Mouse (Mus musculus): ENCODE results near the gene 1700003E16Rik. TPM values are rescaled to one million over a fixed set of nuclear protein-coding genes. Genes with fewer than 3 reads are reported as not detected.
A peak's percentile ranks its signal among the peaks of the same experiment; 100 is the strongest.
"Not testable (repeated sequence)": the region's sequence is repeated elsewhere in the genome, so short reads cannot be mapped to it uniquely, and the experiment has no call there.

1700003E16Rik gene
- polyA plus RNA-seq, 1 experiment from 2014 or later, result 6.0 TPM

- WGBS, result 75% methylated on average over 2 of the region's 2 CpGs
- Histone ChIP-seq H3K27ac (no peak overlapping the region), H3K9ac (no peak overlapping the region), H3K4me2 (no peak overlapping the region), H3K4me1 (replicated peaks) (peaks cover 17% of the 10 kb centered on the region), H3K27me3 (no peaks in the 10 kb centered on the region), H3K9me3 (no peaks in the 10 kb centered on the region), H3K4me3 (no peak overlapping the region), H3K36me3 (peaks cover 26% of the 10 kb centered on the region)
- no peak for ATAC-seq (ENCODE audit: low FRiP score)
These were observed 11.0 kb upstream of the 1700003E16Rik start for GRCm38 (mm10) chr6:83145209-83145608.

- H3K27me3 ChIP-seq, result no peaks in the 10 kb centered on the region
- no peaks in the 10 kb centered on the region for H3K9me3 ChIP-seq
- H3K36me3 ChIP-seq, result peaks cover 26% of the 10 kb centered on the region
- no peak overlapping the region for H3K9ac ChIP-seq
- H3K27ac ChIP-seq, result no peak overlapping the region
- ATAC-seq (ENCODE audit: low FRiP score), result no peak
- no peak overlapping the region for H3K4me3 ChIP-seq
- H3K4me2 ChIP-seq, result no peak overlapping the region
- 77% methylated on average over 9 of the region's 9 CpGs for WGBS
- peaks cover 17% of the 10 kb centered on the region for H3K4me1 ChIP-seq (replicated peaks)
These were observed 10.4 kb upstream of the 1700003E16Rik start for GRCm38 (mm10) chr6:83145805-83146204.

- Histone ChIP-seq H3K9ac (peak overlapping the region; percentile 24), H3K4me2 (no peak overlapping the region), H3K36me3 (peaks cover 39% of the 10 kb centered on the region), H3K4me3 (no peak overlapping the region), H3K4me1 (replicated peaks) (peaks cover 20% of the 10 kb centered on the region), H3K27ac (0 out of 2 replicates have a peak overlapping the region, but pooled peaks have one; percentile 8), H3K27me3 (no peaks in the 10 kb centered on the region), H3K9me3 (no peaks in the 10 kb centered on the region)
- ATAC-seq (ENCODE audit: low FRiP score), result no peak
- 57% methylated on average over 7 of the region's 7 CpGs for WGBS
These were observed 8.9 kb upstream of the 1700003E16Rik start for GRCm38 (mm10) chr6:83147280-83147679.

DNA sequence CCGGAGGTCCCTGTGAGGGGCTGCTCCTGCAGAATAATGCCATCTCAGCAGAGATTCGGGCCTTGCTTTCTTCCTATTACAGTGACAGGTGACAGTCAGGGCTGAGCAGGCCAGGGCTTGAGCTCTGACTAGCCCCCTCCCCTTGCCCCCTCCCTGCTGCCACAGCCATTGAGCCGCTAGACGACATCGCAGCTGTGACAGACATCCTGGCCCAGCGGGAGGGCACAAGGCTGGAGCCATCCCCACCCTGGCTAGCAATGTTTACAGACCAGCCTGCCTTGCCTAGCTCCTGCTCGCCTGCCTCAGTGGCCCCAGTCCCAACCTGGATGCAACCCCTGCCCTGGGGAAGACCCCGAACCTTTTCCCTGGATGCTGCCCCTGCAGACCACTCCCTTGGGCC lies 4.5 kb upstream of the 1700003E16Rik start:
- Histone ChIP-seq H3K4me2 (no peak overlapping the region), H3K4me1 (replicated peaks) (peaks cover 36% of the 10 kb centered on the region), H3K4me3 (no peak overlapping the region), H3K36me3 (peaks cover 49% of the 10 kb centered on the region), H3K27ac (peak overlapping the region; percentile 12; the same call in 1 of the 2 replicates), H3K27me3 (no peaks in the 10 kb centered on the region), H3K9me3 (no peaks in the 10 kb centered on the region), H3K9ac (peak overlapping the region; percentile 58; the same call in 1 of the 2 replicates)
- 24% methylated on average over 8 of the region's 8 CpGs for WGBS
- ATAC-seq (ENCODE audit: low FRiP score), result no peak

GRCm38 (mm10) chr6:83153038-83153437 lies 3.2 kb upstream of the 1700003E16Rik start:
- H3K9me3 ChIP-seq, result no peaks in the 10 kb centered on the region
- no peak overlapping the region for H3K4me3 ChIP-seq
- ATAC-seq (ENCODE audit: low FRiP score), result no peak
- H3K9ac ChIP-seq, result no peak overlapping the region
- no peaks in the 10 kb centered on the region for H3K27me3 ChIP-seq
- H3K27ac ChIP-seq, result no peak overlapping the region
- no peak overlapping the region for H3K4me2 ChIP-seq
- WGBS, result 87% methylated on average over 12 of the region's 12 CpGs
- peaks cover 37% of the 10 kb centered on the region for H3K4me1 ChIP-seq (replicated peaks)
- H3K36me3 ChIP-seq, result peaks cover 41% of the 10 kb centered on the region

- H3K4me3 ChIP-seq, result no peak overlapping the region
- no peak overlapping the region for H3K4me2 ChIP-seq
- H3K36me3 ChIP-seq, result peaks cover 38% of the 10 kb centered on the region
- H3K27ac ChIP-seq, result no peak overlapping the region
- peaks cover 37% of the 10 kb centered on the region for H3K4me1 ChIP-seq (replicated peaks)
- ATAC-seq (ENCODE audit: low FRiP score), result no peak
- H3K9ac ChIP-seq, result no peak overlapping the region; the same call in 1 of the 2 replicates
- WGBS, result 74% methylated on average over 5 of the region's 5 CpGs
- no peaks in the 10 kb centered on the region for H3K9me3 ChIP-seq
- no peaks in the 10 kb centered on the region for H3K27me3 ChIP-seq
These were observed 2.7 kb upstream of the 1700003E16Rik start for GRCm38 (mm10) chr6:83153485-83153884.

DNA sequence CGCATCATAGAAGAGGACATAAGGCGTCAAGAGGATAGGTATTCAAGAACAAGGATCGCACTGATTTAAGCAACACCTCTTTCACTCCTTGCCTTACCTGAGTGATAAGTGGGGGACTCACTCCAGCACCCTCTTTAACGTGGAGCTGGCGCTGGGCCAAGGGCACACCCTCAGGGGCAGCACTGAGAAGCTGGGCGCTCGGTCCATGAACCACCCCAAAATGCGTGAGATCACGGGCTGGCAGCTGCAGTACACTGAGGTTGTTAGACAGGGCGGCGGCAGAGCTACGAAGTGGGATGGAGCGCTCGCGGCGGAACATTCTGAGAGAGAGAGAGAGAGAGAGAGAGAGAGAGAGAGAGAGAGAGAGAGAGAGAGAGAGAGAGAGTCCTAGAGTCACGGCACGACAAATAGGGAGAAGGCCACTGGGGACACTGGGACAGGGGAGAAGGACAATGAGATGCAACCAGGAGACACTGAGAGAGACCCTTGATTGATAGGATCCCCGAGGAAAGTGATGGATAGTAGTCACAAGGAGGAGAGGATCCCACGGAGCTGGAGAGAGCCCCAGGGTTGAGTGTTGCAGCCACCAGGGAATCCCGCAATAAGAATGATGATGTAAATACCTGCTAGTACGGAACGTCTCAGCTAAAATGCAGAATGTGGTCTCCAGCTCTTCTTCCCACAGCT lies 509 bp upstream of the 1700003E16Rik start:
- ATAC-seq (ENCODE audit: low FRiP score), result peak; percentile 58
- peak overlapping the region; percentile 40; the same call in 1 of the 2 replicates for H3K27ac ChIP-seq

DNA sequence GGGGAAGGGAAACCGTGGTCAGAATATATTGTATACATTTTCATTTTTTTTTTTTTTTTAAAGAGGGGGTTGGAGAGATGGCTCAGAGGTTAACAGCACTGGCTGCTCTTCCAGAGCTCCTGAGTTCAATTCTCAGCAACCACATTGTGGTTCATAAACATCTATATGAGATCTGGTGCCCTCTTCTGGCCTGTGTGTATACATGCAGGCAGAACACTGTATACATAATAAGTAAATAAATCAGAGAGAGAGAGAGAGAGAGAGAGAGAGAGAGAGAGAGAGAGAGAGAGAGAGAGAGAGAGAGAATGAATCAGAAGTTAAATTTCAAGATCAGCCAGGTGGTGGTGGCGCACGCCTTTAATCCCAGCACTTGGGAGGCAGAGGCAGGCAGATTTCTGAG lies 3.3 kb downstream of the 1700003E16Rik start:
- H3K4me2 ChIP-seq; ATAC-seq (ENCODE audit: low FRiP score); H3K9me3 ChIP-seq; H3K9ac ChIP-seq; H3K36me3 ChIP-seq; H3K27ac ChIP-seq; H3K4me3 ChIP-seq: not testable (repeated sequence)
- Histone ChIP-seq H3K27me3 (peaks cover 38% of the 10 kb centered on the region), H3K4me1 (replicated peaks) (peaks cover 39% of the 10 kb centered on the region)
- WGBS, result 31% methylated on average over 3 of the region's 3 CpGs

More for the DNA sequence above, 509 bp upstream of the 1700003E16Rik start:
- Histone ChIP-seq H3K4me1 (replicated peaks) (peaks cover 37% of the 10 kb centered on the region), H3K27me3 (peaks cover 9% of the 10 kb centered on the region), H3K4me2 (peak overlapping the region; percentile 80), H3K36me3 (peaks cover 23% of the 10 kb centered on the region), H3K9me3 (no peaks in the 10 kb centered on the region), H3K9ac (peak overlapping the region; percentile 76), H3K4me3 (peak overlapping the region; percentile 61)
- WGBS, result 5% methylated on average over 23 of the region's 23 CpGs

GRCm38 (mm10) chr6:83161442-83161841 lies 5.2 kb downstream of the 1700003E16Rik start:
- H3K4me1 ChIP-seq (replicated peaks), result peaks cover 31% of the 10 kb centered on the region
- peak overlapping the region; percentile 52 for H3K4me2 ChIP-seq
- WGBS, result 7% methylated on average over 19 of the region's 19 CpGs
- no peaks in the 10 kb centered on the region for H3K36me3 ChIP-seq
- peak overlapping the region; percentile 46 for H3K9ac ChIP-seq
- H3K27me3 ChIP-seq, result peaks cover 38% of the 10 kb centered on the region
- no peaks in the 10 kb centered on the region for H3K9me3 ChIP-seq
- ATAC-seq (ENCODE audit: low FRiP score), result no peak
- peak overlapping the region; percentile 31 for H3K4me3 ChIP-seq
- H3K27ac ChIP-seq, result no peak overlapping the region

GRCm38 (mm10) chr6:83161921-83162641 lies 5.9 kb downstream of the 1700003E16Rik start:
- WGBS, result under 1% methylated on average over 49 of the region's 49 CpGs

GRCm38 (mm10) chr6:83162701-83163100 lies 6.5 kb downstream of the 1700003E16Rik start:
- H3K9ac ChIP-seq, result peak overlapping the region; percentile 46; the same call in 1 of the 2 replicates
- peak overlapping the region; percentile 31 for H3K4me3 ChIP-seq
- 1% methylated on average over 8 of the region's 8 CpGs for WGBS

More at GRCm38 (mm10) chr6:83161921-83162641, 5.9 kb downstream of the 1700003E16Rik start:
- peaks cover 38% of the 10 kb centered on the region for H3K27me3 ChIP-seq
- H3K4me2 ChIP-seq, result peak overlapping the region; percentile 52
- peak overlapping the region; percentile 46 for H3K9ac ChIP-seq
- H3K36me3 ChIP-seq, result no peaks in the 10 kb centered on the region
- peak overlapping the region; percentile 31 for H3K4me3 ChIP-seq
- ATAC-seq (ENCODE audit: low FRiP score), result no peak
- H3K4me1 ChIP-seq (replicated peaks), result peaks cover 33% of the 10 kb centered on the region
- no peak overlapping the region for H3K27ac ChIP-seq
- no peaks in the 10 kb centered on the region for H3K9me3 ChIP-seq

GRCm38 (mm10) chr6:83165026-83165606 lies 8.9 kb downstream of the 1700003E16Rik start:
- peak overlapping the region; percentile 88 for H3K9ac ChIP-seq
- peaks cover 60% of the 10 kb centered on the region for H3K4me1 ChIP-seq (replicated peaks)
- H3K27me3 ChIP-seq, result peaks cover 35% of the 10 kb centered on the region
- peak; percentile 18; the same call in 1 of the 2 replicates for ATAC-seq (ENCODE audit: low FRiP score)
- H3K36me3 ChIP-seq, result 0 out of 2 replicates have a peak, but pooled peaks cover 2% of the 10 kb centered on the region
- H3K27ac ChIP-seq, result peak overlapping the region; percentile 93; the same call in 1 of the 2 replicates
- peak overlapping the region; percentile 80 for H3K4me3 ChIP-seq
- peak overlapping the region; percentile 75 for H3K4me2 ChIP-seq
- H3K9me3 ChIP-seq, result no peaks in the 10 kb centered on the region
- 5% methylated on average over 6 of the region's 6 CpGs for WGBS

More at GRCm38 (mm10) chr6:83162701-83163100, 6.5 kb downstream of the 1700003E16Rik start:
- H3K4me2 ChIP-seq, result peak overlapping the region; percentile 52
- H3K36me3 ChIP-seq, result no peaks in the 10 kb centered on the region
- H3K9me3 ChIP-seq, result no peaks in the 10 kb centered on the region
- no peak overlapping the region for H3K27ac ChIP-seq
- no peak for ATAC-seq (ENCODE audit: low FRiP score)
- peaks cover 38% of the 10 kb centered on the region for H3K27me3 ChIP-seq
- H3K4me1 ChIP-seq (replicated peaks), result peaks cover 39% of the 10 kb centered on the region

Measured in hindbrain, embryonic 13.5 days (tissue).